Mouse (Mus musculus): ENCODE results near the gene Vmn1r21.
A peak's percentile ranks its signal among the peaks of the same experiment; 100 is the strongest.
"Not testable (repeated sequence)": the region's sequence is repeated elsewhere in the genome, so short reads cannot be mapped to it uniquely, and the experiment has no call there.

The Vmn1r21 gene

DNA sequence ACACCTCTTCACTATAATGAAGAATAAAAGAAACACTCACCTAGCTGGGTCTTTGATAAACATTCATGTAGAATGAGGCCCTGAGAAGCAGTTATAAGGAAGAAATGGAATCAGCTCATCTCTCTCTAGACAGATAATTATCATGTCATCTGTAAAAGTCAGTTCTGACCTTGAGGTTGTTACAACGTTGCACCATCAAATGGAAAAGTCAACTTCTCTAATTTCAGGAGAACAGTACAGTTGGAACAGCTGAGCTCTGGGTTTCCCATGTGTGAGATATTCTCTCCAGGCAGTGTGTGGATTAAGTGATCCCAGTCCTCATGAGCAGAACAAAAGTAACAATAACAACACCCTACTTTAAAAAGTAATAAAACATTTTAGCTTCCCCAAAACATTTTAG is at the start of gene Vmn1r21:
Vmn1r21 (minus strand) TSS at position 58 of the 400 bp plus-strand sequence.
- peak; percentile 55 for DNase-seq (ENCODE audit: low read depth)

DNA sequence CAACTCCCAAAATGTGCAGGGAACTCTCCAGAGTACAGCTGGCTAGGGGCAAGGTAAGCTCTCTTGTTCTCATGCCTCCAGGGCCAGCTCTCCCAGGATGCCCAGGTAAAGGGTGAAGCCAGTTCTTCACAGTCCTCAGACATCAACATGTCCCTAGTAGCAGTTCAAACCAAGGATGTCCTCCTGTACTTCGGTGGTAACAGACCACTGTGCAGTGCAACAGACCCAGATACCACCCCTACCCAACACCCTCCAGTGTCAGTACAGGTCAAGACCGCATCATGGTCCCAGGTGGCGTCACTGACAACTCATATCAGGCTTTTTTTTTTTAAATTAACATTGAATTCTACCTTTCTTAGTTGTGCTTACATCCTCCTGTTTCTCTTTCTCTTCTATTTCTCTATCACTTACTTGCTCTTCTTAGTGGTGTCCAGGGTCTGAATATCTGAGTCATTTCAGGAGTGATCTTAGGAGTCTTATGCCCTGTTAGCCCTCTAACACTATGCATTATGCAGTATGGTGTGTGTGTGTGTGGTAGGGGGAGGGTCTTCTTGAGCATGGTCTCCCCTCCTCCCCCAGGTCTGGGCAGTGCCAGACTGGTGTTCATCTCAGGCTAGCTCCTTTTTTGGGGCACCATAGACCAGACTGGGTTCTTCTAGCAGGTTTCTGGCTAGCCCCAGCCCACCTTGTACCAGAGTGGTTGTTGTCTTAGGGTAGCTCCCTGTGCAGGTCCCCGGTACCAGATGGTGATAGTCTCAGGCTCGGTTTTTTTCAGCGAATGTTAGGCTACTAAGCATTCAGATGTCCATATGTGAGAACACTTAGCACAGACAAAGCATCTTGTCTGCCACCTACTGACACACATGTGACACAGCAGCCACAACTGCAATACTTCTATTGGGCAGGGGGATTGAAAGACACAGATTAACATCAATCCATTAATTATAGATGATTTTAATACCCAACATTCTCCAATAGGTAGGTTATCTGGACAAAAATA is 9.2 kb upstream of the Vmn1r21 start:
- DNase-seq (ENCODE audit: low read depth) = peak; percentile 86

DNA sequence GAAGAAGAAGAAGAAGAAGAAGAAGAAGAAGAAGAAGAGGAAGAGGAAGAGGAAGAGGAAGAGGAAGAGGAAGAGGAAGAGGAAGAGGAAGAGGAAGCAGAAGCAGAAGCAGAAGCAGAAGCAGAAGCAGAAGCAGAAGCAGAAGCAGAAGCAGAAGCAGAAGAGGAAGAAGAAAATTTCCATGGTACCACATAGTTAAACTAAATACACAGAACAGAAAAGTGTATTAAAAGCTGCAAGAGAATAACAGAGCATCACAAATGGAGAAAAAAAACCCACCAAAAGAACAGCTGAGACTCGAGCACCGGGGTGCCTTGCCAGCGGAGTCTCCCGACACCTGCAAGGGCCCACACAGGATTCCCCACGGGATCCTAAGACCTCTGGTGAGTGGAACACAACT is 1.0 kb upstream of the Vmn1r21 start:
- not testable (repeated sequence) for DNase-seq (ENCODE audit: low read depth)

DNA sequence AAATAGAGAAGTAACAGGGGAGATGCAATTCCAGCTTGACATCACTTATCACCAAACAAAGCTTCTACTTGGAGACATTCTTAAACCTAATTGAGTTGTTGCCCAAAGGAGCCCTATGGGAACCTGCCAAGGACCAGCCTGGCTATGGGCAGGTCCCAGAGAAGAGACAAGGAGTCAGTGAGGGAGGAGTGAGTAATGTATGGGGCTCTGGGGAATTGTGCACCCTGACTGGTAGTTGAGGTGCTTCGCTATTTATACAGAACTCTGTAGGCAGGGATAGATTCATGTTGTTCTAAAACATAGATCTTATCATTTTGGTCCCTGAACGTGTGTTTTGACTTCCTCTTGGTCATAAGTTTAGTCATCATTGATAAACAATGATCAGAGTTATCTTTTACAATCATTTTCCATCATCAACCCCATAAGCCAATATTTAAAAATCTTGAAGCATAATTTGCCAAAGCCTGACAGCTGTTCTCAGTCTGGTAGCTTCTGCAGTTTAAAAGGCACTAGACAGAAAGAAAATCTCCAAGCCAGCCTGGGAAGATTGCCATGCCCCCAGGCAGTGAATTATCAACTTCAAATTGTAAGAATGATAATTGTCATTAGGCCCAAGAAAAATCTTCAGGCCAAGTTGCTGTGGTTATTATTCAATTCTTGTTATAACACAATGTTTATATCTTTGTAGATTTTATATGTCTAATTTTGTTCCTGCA is 10.3 kb downstream of the Vmn1r21 start:
- DNase-seq (ENCODE audit: low read depth) = no peak

DNA sequence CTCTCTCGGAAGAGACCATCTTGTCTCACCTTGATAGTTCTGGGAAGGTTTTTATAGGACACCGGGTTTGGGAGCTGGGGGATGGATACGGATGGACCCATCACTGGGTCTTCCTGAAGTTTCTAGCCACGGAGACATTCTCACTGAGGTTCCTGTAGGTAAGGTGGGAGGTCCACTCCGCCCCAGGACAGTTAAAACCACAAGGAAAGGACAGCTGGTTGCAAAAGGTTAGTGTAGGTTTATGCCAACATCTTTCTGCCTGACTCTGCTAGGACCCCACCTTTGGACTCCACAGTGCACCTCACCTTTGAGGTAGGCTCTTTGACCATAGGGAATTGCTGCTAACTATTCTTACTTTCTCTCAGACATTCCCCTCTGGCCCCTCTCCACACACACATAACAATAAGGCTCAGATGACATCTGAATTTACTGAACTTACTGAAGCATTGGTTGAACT is 24.9 kb downstream of the Vmn1r21 start:
- DNase-seq (ENCODE audit: low read depth) = peak; percentile 28

DNA sequence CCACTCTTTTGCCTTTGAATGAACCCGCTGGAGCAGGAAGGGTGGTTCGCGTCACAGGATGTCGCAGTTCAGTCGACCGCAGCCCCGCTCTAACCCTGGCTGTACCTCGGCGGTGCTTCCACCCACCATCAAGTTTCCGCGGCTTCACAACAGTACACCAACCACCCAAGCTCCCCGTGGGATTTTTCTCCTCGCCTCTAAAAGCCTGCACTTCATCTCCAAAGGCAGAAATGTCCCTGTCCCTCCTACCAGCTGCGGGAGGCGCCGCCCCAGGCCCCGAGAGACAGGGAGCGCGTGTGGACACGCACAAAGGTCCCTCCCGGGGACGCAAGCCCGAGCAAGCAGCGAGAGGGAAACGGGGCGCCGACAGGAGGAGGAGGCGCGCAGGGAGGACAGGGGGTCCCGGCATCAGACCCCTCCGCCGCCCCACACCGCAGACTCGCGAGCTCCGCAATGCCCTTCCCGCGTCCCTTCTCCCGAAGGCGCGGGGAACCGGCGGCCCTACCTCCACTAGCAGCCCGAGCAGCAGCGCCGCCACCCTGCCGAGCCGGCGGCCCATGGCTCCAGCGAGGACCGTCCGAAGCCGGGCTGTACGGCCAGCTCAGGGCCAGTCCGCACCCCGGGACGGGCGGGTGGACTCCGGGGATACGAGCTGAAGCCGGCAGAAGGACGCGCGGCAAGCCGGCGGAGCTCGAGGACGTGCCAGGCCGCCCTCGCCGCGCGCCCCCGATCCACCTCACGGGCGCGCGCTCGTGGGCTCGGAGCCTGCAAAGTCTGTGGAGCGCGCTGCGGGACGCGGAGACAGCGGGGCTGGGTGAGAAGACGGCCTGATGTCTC is 25.5 kb downstream of the Vmn1r21 start, which contains the start of gene Vopp1:
Vopp1 (minus strand) TSS at position 738 of the 837 bp plus-strand sequence.
- peak; percentile 83 for DNase-seq (ENCODE audit: low read depth)

DNA sequence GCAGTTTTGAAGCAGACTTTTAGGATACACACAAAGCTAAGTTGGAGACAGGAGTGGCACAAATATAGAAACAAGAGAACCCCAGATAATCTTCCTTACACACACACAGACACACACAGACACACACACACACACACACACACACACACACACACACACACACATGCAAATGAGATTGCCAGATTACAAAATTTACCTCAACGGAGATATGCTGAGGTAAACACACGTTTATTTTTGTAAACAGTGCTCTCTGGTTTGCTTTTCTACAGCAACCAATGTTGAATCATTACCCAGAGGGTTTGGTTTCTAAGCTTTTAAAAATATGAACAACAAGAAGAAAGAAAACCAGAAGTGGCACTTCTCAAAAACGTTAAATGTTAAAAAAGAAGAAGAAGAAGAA is 26.7 kb downstream of the Vmn1r21 start:
- peak; percentile 29 for DNase-seq (ENCODE audit: low read depth)

DNA sequence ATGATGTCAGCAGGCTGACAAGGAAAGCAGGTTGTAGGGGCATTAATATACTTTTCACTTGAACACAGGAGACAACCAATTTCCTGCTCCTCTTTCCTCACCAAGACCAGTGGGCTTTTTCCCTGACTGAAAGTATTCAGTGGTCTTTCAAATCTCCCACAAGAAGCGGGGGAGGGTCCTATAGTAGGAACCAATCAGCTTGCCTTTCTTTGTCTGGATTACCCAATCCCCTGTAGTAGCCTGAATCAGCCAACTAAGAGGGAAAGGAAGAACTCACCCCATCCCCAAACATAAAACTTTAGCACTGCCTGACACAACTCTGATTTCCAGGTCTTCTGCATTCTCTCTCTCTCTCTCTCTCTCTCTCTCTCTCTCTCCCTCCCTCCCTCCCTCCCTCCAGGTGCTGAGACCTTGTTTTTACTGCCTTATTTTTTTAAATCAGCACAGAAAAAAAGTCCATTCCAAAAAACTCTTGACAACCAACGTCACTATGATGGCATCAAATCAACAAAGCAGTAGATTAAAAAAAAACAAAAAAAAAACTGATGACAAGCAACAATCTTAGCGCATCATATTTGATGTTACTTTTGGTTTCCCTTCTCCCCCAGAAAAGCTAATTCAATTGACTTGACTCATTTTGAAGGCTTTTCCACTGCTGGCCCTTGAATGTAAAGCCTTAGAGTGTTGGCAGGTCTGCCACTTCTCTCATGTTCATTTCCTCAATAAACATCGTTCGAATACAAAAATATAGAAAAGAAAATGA is 27.3 kb downstream of the Vmn1r21 start:
- DNase-seq (ENCODE audit: low read depth) = peak; percentile 76

DNA sequence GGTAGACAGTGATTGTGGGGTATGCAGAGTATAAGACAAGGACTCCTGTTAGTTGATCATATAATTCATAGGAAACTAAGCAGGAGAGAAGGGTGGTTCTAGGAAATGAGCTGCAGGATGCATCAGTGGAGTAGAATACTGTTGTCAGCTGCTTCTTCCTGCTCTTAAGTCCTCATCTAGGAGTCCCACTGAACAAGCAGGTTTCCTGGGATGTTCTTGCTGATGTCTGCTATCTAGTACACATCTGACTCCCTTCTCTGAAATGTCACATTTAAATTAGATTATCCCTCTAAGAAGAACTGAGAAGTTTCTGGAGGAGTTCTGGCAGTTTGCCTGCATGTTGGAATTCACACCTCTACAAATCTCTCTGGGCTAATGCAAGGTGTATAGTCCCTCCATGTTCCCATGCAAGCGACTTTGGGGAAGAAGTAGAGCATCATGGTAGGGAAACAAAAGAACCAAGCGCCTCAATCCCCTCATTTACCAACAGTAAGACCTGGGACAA is 35.7 kb downstream of the Vmn1r21 start:
- no peak for DNase-seq (ENCODE audit: low read depth)

DNA sequence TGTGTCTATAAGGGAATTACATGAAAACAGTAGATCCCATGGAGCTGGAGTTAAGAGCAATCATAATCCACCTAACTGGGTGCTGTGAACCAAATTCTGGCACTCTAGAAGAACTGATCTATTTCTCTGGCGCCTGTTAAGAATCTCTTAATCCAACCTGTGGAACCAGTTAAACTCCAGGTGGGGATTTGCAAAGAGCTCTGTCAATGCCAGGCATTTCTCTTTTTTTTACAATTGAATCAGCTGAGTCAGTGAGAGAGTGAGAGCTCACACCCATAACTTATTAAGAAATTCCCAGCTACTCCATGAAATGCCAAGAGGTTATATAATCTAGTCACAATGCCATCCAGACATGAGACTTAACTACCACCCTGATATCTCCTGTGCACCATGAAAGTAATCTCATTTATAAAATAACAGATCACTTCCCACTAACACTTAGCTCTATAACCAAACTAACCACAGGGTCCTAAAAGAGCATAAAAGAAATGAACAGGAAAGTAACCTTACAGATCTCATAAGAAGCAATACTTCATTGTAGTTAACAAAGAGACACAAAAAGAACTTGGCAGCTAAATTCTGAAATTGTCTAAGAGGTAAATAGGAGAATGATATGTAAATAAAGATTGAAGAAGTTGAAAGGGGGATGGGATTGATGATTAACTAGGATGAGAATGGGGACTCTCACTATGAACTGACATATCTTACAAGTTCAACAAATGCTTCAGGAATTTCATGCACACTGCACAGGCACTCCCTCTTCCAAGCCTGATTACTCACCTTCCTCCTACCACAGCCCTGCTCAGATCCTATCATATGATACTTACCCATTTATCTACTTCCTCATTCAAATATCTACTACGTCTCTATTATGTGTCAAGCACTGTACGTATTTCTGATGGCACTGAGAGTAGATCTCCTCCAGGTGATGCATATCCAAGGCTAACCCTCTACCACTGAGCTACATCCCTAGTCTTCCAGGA is 38.1 kb downstream of the Vmn1r21 start:
- DNase-seq (ENCODE audit: low read depth) = peak; percentile 82

DNA sequence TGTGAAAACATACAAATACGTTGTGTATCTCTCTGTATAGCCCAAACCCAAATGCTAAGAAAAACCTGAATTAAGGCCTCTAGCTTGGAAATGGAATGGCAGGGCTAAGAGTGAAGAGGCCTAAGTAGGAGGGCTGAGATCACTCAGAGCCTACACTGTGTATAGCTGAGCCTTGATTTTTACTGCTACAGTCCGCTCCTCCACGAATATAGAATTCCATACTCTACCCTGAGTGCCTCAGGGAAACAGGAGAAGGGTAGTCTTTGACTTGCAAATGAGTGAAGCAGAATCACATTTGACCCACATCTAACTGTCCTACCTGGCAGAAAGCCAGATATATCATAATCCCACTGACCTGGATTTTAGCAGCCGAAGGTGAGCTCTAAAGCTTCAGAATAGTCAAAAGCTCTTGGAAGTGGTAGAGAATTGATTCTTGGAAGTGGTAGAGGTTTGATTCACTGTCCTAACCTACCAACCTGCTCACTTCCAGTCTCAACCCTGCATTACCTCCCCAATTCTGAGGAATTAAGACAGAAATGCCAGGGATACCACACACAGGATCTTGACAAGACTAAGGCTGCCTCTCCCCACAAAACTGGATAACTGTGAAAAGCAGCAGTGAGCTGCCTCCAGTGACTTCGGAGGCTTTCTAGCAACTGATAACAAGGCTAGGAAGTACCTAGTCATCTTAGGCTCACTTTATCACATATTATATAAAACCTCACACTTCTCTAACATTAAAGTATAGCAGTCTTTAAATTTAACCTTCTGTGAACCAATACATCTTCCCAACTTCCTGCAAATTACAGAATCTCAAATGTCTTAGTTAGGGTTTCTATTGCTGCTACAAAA is 44.7 kb downstream of the Vmn1r21 start:
- DNase-seq (ENCODE audit: low read depth) = no peak

DNA sequence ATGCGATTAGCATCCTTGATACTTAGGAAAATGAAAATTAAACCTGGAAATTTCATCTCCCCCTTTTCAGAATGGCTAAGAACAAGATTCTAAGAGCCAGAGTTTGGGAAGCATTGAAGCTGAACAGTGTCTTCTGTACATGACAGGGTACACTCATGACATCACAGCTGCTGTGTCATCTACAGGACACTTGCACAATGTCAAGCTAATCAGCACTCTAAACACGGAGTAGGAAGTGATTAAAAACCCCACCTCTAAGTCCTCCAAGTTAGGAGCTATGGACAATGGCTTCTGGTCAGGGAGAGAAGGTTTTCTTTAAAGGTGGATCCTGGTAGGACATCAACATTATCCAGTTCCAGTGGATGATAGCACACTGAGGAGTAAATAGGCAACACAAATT is 47.0 kb downstream of the Vmn1r21 start:
- DNase-seq (ENCODE audit: low read depth) = peak; percentile 72

DNA sequence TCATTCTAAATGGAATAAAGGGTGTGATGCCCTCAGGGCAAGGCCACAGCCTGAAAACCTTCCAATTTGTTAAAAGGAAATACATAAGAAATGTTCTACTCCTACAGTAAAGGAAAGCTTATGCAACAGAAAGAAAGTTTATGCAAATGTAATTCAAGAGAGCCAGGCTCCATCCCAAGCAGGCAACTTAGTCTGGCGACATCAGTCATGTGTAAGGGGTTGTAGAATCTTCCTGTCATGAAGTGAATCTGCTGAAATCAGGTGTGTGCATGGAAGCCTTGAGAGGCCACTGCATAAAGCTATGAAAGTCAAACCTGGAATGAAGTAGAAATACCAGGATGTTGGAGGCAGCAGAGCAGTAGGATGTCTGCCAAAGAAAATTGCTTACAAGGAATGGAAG is 51.2 kb downstream of the Vmn1r21 start:
- no peak for DNase-seq (ENCODE audit: low read depth)

DNA sequence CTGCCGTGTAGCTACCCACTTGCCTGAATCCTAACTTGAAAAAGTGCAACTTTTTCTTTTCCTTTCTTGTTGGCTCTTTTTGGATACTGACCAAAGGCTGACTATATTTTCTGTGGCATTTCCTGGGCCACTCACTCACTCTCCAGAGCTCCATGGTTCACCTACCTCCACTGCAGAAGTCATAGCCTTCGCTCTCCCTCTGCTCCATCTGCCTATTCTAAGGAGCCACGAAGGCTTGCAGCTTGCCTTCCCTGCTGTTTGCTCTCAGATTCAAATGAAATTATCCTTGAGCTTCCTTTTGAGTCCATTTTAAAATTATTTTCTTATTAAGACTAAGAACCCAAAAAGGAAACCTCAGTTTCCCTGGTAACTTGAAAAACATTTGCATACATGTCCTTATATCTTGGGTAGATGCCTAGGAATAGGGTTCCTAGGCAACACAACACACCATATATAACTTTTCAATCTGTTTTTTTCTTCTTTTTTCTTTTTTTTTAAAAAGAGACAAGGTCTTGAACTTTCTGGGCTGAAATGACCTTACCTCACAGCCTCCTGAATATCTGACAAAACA is 53.2 kb downstream of the Vmn1r21 start:
- no peak for DNase-seq (ENCODE audit: low read depth)

DNA sequence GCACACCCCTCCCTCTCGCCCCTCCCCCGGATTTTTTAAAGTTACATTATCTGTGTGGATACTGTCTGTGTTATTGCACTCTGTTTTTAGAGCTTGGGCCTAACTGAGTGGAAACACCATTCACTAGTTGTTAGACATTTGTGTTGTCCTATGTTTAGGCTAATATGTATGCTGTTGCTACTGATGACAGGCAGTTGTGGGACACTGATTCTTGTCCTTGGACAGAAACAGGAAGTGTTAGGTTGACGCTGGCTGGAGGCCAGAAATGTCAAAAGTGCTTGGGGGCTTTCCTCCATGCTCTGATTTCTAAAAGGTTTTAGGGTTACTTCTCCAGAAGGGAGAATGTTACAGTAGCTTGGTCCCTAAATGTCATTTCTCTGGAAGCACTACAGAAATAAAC is 54.3 kb downstream of the Vmn1r21 start:
- DNase-seq (ENCODE audit: low read depth) = peak; percentile 77

Measured in 416B (cell line).